Mouse (Mus musculus): Measurements from ENCODE around the gene Prr15l. TPM values are rescaled to one million over a fixed set of nuclear protein-coding genes. Genes with fewer than 3 reads are reported as not detected.

Gene Prr15l
- polyA plus RNA-seq, 1 experiment from 2014 or later = 0.27 TPM

DNA sequence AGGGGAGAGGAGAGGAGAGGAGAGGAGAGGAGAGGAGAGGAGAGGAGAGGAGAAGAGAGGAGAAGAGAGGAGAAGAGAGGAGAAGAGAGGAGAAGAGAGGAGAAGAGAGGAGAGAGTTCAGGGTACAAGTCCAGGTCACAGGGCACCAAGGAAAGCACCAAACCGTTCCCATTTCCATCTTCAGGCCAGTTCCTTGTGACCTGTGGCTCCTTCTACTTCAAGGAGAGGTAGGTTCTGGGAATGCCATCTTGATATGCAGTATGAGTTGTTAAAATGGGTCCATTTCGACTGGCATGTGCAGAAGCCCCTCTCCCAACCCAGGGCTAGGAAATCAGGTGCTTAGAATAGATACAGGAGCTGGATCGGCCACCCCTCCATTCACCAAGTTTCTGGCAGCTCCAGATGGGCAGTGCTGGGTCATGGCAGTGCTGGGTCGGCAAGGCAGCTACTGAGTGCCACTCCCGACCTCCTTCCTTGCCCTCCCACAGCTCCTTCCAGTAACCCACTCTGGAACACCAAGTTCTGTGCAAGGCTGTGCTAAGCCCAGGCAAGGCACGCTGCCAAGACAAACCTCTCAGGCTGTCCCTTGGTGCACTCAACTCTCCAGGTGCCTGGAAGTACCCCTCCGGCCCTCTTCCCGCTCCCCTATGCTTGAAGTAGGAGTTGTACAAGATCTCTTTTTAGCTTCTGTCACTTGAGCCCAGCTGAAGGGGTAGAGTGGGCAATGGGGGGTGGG is 3.6 kb downstream of the Prr15l start:
- no peaks in the 10 kb centered on the region for H3K9me3 ChIP-seq (ENCODE audit: control insufficient read depth, low read length)
- H3K27me3 ChIP-seq (replicated peaks; ENCODE audit: control insufficient read depth, insufficient read depth, low read length) = peaks cover 11% of the 10 kb centered on the region
- H3K36me3 ChIP-seq (ENCODE audit: control insufficient read depth, insufficient read depth) = no peaks in the 10 kb centered on the region
- 63% methylated on average over 8 of the region's 8 CpGs for WGBS
- no peaks in the 10 kb centered on the region; the same call in 1 of the 2 replicates for H3K4me1 ChIP-seq (replicated peaks; ENCODE audit: control insufficient read depth, insufficient read depth, low read length)
- H3K9ac ChIP-seq (replicated peaks; ENCODE audit: low read depth, low read length) = no peak overlapping the region
- H3K4me3 ChIP-seq (replicated peaks; ENCODE audit: low read length) = no peak overlapping the region
- H3K27ac ChIP-seq (ENCODE audit: low read length) = no peak overlapping the region
- H3K4me2 ChIP-seq (ENCODE audit: low read length) = no peak overlapping the region
- ATAC-seq = no peak

DNA sequence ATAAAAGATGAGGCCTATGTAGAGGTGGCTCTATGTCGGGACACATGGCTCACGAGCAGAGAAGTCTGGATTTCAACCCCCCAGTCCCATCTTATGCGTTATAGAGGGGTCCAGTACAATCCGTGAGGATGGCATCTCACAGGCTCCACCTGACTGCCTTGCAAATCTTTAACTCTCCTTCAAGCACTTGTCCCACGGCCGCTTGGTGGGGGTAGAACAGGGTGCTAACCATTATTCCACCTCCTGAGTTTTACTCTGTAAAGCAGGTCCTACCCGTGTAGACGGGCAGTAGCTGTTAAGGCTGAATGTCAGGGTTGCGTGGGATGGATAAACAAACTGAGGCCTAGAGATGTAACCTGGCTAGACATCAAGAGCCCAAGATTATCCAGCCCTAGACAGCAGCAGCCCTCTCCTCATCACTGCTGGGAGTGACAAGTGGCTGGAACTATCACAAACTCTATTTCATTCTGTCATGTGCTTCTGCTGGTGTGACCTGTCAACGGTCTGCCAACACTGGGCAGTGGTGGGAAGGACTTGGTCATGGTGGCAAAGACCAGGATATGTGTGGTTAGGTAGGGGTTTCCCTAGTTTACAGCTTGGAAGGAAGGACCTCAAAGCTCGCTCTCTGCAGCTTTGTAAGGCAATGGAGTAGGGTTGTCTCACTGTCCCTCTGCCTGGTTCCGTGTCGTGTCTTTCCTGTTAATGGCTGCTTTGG is 5.8 kb downstream of the Prr15l start:
- H3K9ac ChIP-seq (replicated peaks; ENCODE audit: low read depth, low read length) = no peak overlapping the region
- H3K27me3 ChIP-seq (replicated peaks; ENCODE audit: control insufficient read depth, insufficient read depth, low read length) = peaks cover 8% of the 10 kb centered on the region
- H3K36me3 ChIP-seq (ENCODE audit: control insufficient read depth, insufficient read depth) = no peaks in the 10 kb centered on the region
- no peak overlapping the region for H3K27ac ChIP-seq (ENCODE audit: low read length)
- no peaks in the 10 kb centered on the region for H3K9me3 ChIP-seq (ENCODE audit: control insufficient read depth, low read length)
- no peak overlapping the region for H3K4me2 ChIP-seq (ENCODE audit: low read length)
- no peak overlapping the region for H3K4me3 ChIP-seq (replicated peaks; ENCODE audit: low read length)
- 90% methylated on average over 13 of the region's 13 CpGs for WGBS
- H3K4me1 ChIP-seq (replicated peaks; ENCODE audit: control insufficient read depth, insufficient read depth, low read length) = no peaks in the 10 kb centered on the region; the same call in 1 of the 2 replicates
- no peak for ATAC-seq

DNA sequence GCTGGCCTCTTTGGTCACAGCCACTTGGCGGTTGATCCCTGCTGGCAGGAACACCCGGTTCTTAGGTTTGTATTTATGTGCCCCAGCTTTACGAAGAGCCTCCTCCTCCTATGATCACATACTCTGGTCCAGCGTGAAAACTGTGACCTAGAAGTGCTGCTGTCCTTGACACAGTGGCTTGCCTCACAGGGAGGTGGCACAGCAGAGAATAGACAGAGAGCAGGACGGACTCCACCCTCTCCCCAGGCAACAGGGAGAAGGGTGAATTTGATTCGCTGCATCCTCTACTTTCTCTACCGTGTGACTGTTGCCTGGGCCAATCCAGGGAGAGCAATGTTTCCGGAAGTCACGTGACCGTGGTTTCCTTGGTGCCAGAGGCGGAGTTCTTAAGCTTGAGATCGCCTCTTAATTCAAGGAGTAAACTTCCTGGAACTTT is 7.0 kb downstream of the Prr15l start:
- H3K4me3 ChIP-seq (replicated peaks; ENCODE audit: low read length) = no peak overlapping the region
- no peaks in the 10 kb centered on the region; the same call in 1 of the 2 replicates for H3K4me1 ChIP-seq (replicated peaks; ENCODE audit: control insufficient read depth, insufficient read depth, low read length)
- H3K36me3 ChIP-seq (ENCODE audit: control insufficient read depth, insufficient read depth) = no peaks in the 10 kb centered on the region
- H3K27ac ChIP-seq (ENCODE audit: low read length) = no peak overlapping the region
- no peak overlapping the region for H3K9ac ChIP-seq (replicated peaks; ENCODE audit: low read depth, low read length)
- peak overlapping the region; percentile 33 for H3K4me2 ChIP-seq (ENCODE audit: low read length)
- 21% methylated on average over 12 of the region's 12 CpGs for WGBS
- ATAC-seq = peak; percentile 68
- no peaks in the 10 kb centered on the region for H3K9me3 ChIP-seq (ENCODE audit: control insufficient read depth, low read length)
- H3K27me3 ChIP-seq (replicated peaks; ENCODE audit: control insufficient read depth, insufficient read depth, low read length) = no peaks in the 10 kb centered on the region; the same call in 1 of the 2 replicates

DNA sequence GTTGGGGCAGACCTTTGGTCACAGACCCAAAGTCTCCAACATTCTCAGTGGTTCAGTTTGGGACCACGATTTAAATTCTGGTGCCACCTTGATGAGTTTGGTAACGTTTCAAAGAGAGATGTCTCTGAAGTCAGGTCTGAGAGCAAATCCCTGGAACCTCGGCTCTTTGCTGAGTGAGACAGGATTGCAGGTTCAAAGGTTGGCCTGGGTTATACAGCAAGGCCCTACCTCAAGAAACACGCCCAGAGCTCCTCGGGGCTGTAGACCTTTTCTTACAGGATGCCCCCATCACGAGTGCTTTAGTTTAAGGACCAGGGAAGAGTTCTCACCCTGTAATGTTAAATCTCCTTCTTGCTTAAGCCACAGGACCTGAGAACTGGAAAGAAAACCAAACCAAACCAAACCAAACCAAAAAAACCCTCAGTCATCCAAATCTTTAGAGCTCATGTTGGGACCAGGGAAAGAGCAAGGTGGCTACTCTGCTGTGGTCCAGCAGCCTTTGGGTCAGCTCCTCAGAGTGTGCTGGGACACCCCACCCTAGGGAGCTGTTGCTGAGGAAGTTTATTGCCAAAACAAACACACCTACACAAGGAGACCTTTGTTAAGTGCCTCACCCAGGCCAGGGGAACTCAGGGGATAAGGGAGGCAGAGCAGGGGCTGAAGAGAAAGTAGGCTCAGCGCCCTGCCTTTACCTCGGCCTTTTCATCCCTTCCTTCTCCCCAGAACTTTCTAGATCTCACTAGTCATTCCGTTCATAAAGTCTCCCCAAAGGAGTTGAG is 8.2 kb downstream of the Prr15l start:
- H3K9ac ChIP-seq (replicated peaks; ENCODE audit: low read depth, low read length) = no peak overlapping the region
- 85% methylated on average over 9 of the region's 9 CpGs for WGBS
- no peaks in the 10 kb centered on the region; the same call in 1 of the 2 replicates for H3K4me1 ChIP-seq (replicated peaks; ENCODE audit: control insufficient read depth, insufficient read depth, low read length)
- H3K4me3 ChIP-seq (replicated peaks; ENCODE audit: low read length) = no peak overlapping the region
- H3K4me2 ChIP-seq (ENCODE audit: low read length) = no peak overlapping the region
- H3K27me3 ChIP-seq (replicated peaks; ENCODE audit: control insufficient read depth, insufficient read depth, low read length) = no peaks in the 10 kb centered on the region
- H3K9me3 ChIP-seq (ENCODE audit: control insufficient read depth, low read length) = no peaks in the 10 kb centered on the region
- H3K27ac ChIP-seq (ENCODE audit: low read length) = no peak overlapping the region
- no peak for ATAC-seq
- H3K36me3 ChIP-seq (ENCODE audit: control insufficient read depth, insufficient read depth) = no peaks in the 10 kb centered on the region

DNA sequence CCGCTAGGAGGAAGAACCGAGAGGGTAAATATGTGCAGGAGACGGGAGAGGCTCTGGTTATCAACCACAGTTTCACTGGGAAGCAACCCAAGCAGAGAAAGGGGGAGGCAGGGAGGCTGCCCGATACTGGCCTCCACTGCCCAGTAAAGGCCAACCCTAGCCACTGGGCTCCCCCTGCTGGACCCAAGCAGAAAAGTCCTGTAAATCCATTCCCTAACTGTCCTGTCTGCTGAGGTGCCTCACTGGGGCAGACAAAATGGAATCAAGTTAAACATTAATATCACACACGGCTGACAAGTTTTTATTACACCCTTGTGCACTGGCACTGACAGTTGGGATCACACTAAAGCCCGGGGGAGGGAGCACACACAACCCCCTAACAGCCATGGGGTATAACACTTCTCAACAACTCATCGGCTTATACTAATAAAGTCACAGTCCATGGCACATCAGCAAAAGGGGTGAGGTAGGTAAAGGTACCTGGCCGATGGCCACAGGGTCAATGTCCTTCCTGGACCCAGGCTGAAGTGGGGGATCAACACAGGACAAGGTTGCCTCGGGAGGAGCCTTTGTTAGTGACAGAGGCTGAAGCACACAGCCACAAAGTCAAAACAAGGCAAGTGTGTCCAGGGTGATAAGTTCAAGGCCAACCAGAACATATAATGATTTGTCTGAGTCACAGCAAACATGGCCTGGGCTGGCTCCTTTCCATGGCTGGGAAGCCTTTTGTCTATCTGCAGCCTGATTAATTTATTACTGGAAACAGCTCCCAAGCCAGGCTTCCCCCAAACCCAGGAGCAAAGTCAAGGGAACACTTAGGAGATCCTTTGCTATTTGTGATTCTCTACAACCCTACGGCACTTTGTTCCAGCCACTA is 9.9 kb downstream of the Prr15l start:
- ATAC-seq = no peak
- Histone ChIP-seq H3K36me3 (ENCODE audit: control insufficient read depth, insufficient read depth) (no peaks in the 10 kb centered on the region), H3K27me3 (replicated peaks; ENCODE audit: control insufficient read depth, insufficient read depth, low read length) (no peaks in the 10 kb centered on the region), H3K4me1 (replicated peaks; ENCODE audit: control insufficient read depth, insufficient read depth, low read length) (no peaks in the 10 kb centered on the region; the same call in 1 of the 2 replicates), H3K4me3 (replicated peaks; ENCODE audit: low read length) (no peak overlapping the region), H3K4me2 (ENCODE audit: low read length) (no peak overlapping the region), H3K27ac (ENCODE audit: low read length) (no peak overlapping the region), H3K9me3 (ENCODE audit: control insufficient read depth, low read length) (no peaks in the 10 kb centered on the region), H3K9ac (replicated peaks; ENCODE audit: low read depth, low read length) (no peak overlapping the region)
- 59% methylated on average over 10 of the region's 10 CpGs for WGBS

DNA sequence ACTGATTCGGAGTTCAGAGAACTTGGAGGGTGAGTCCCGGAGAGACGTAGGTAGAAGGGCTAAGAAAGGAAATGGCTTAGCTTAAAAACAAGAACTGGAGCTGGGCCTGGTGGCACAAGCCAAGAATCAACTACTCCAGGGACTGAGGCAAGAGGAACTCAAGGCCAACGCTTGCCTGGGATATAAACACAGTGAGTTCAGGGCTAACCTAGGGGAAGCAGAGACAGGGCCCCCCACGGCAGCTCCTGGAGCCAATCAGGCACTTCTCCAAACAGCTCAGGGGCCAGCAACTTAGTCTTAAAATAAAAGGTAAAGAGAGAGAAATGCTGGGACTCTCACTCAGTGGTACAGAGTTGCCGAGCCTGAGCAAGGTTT is 10.5 kb downstream of the Prr15l start:
- Histone ChIP-seq H3K27ac (ENCODE audit: low read length) (no peak overlapping the region), H3K9me3 (ENCODE audit: control insufficient read depth, low read length) (no peaks in the 10 kb centered on the region), H3K9ac (replicated peaks; ENCODE audit: low read depth, low read length) (no peak overlapping the region), H3K4me1 (replicated peaks; ENCODE audit: control insufficient read depth, insufficient read depth, low read length) (peaks cover 3% of the 10 kb centered on the region; the same call in 1 of the 2 replicates), H3K36me3 (ENCODE audit: control insufficient read depth, insufficient read depth) (no peaks in the 10 kb centered on the region), H3K4me2 (ENCODE audit: low read length) (no peak overlapping the region), H3K4me3 (replicated peaks; ENCODE audit: low read length) (no peak overlapping the region), H3K27me3 (replicated peaks; ENCODE audit: control insufficient read depth, insufficient read depth, low read length) (no peaks in the 10 kb centered on the region)
- 88% methylated on average over 6 of the region's 6 CpGs for WGBS
- no peak for ATAC-seq

DNA sequence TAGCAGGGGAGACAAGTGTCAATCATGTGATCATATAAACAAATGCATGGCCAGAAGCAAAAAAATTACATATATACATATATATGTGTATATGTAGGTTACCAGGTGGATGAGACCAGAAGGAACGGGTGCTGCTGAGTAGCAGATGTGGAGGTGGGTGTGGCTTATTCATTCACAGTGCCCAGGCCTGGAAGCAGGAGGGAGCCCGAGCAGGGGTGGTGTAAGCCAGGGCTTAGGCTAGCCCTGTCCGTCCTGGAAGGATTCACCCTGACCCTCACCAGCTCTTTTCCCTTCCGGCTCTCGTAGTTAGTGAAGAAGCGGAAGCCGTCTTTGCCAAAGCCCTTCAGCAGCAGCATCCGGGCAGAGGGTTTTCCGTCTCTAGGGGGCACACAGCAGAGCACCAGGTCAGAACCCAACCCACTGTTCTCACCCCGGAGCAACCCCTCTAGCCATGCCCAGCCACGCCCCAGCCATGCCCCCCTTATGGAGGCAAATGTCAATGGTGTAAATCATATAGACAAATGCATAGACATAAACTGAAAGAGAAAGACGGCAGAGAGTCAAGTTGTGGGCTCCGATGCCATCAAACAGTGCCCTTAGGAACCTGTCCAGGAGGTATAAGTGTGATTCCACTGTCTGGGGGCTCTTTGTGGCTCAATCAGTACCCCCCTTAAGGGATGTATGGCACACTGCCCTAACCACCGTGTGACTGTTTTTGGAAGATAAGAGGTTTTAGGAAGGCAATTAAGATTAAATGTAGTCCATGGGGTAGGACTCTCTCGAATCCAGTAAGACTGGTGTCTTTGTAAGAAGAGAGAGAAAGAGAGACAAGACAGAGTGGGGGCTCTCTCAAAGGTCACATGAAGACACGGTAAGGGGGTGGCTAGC is 12.9 kb downstream of the Prr15l start:
- Histone ChIP-seq H3K4me1 (replicated peaks; ENCODE audit: control insufficient read depth, insufficient read depth, low read length) (peaks cover 13% of the 10 kb centered on the region), H3K27ac (ENCODE audit: low read length) (no peak overlapping the region), H3K36me3 (ENCODE audit: control insufficient read depth, insufficient read depth) (no peaks in the 10 kb centered on the region), H3K27me3 (replicated peaks; ENCODE audit: control insufficient read depth, insufficient read depth, low read length) (no peaks in the 10 kb centered on the region), H3K9me3 (ENCODE audit: control insufficient read depth, low read length) (no peaks in the 10 kb centered on the region), H3K4me3 (replicated peaks; ENCODE audit: low read length) (no peak overlapping the region), H3K4me2 (ENCODE audit: low read length) (no peak overlapping the region), H3K9ac (replicated peaks; ENCODE audit: low read depth, low read length) (no peak overlapping the region)
- no peak for ATAC-seq
- 75% methylated on average over 16 of the region's 16 CpGs for WGBS

DNA sequence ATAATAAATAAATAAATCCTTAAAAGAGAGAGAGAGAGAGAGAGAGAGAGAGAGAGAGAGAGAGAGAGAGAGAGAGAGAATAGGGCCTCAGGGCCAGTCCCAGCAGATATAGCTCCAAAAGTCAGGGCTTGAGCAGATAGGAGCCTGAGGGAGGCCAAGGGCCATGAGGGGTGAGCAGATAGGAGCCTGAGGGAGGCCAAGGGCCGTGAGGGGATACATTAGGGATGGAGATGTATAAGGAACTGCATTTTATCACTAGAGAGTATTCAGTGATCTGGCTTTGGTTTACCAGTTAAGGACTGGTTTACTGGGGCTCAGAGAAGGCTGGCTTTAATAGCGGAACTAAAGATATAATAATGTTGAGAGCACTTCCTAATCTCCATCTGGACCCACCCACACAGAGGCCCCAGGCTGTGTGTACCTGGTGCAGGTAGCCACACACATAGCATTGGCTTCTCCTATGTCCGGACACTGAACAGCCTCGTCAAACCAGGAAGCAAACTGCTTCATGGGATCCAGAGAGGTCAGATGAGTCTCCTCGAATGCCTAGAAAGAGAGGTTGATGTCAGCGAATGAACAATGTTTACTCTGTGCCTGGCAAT is 14.2 kb downstream of the Prr15l start:
- H3K27ac ChIP-seq (ENCODE audit: low read length) = no peak overlapping the region
- H3K4me1 ChIP-seq (replicated peaks; ENCODE audit: control insufficient read depth, insufficient read depth, low read length) = peaks cover 20% of the 10 kb centered on the region
- H3K4me3 ChIP-seq (replicated peaks; ENCODE audit: low read length) = no peak overlapping the region
- H3K36me3 ChIP-seq (ENCODE audit: control insufficient read depth, insufficient read depth) = no peaks in the 10 kb centered on the region
- H3K27me3 ChIP-seq (replicated peaks; ENCODE audit: control insufficient read depth, insufficient read depth, low read length) = no peaks in the 10 kb centered on the region
- H3K9me3 ChIP-seq (ENCODE audit: control insufficient read depth, low read length) = no peaks in the 10 kb centered on the region
- no peak for ATAC-seq
- no peak overlapping the region for H3K4me2 ChIP-seq (ENCODE audit: low read length)
- WGBS = 76% methylated on average over 6 of the region's 6 CpGs
- no peak overlapping the region for H3K9ac ChIP-seq (replicated peaks; ENCODE audit: low read depth, low read length)
